Mouse (Mus musculus): Measurements from ENCODE around the gene Lsamp.

DNA sequence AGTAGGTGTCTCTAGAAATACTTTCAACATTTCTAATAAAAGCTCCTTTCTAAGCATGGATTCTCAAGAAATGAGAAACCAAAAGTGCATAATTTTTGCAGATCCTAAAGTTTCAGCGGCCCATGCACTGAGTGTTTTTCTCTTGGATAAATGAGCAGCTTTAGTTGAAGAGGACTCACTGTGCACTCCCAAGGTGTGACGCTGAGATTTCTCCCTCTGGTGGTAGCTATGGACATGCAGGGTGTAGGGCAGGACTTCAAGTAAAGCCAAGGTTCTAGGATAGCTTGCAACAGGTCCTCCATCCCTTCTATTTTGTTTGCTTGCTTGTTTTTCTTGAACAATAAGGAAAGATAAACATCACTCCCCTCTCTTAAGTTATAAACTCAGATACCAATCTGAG, 1558.5 kb downstream of the Lsamp start:
- no peak for TF ChIP-seq UBTF (IDR thresholded peaks at IDR 0.05; ENCODE audit: low read depth, low read length)
- TF ChIP-seq NELFE (IDR thresholded peaks at IDR 0.05; ENCODE audit: low read depth, low read length), result no peak
- TF ChIP-seq USF1 (IDR thresholded peaks at IDR 0.05; ENCODE audit: low read depth, low read length), result no peak
- no peak for TF ChIP-seq POLR2A (IDR thresholded peaks at IDR 0.05; ENCODE audit: low read depth, low read length)
- TF ChIP-seq CTCF (conservative IDR thresholded peaks at IDR 0.05 in 1 of 2, IDR thresholded peaks at IDR 0.05 in 1 of 2; ENCODE audit: low read depth in 2 of 2, low read length in 2 of 2), result no peak
- TF ChIP-seq RAD21 (IDR thresholded peaks at IDR 0.05; ENCODE audit: low read depth, low read length), result no peak
- TF ChIP-seq MAFK (IDR thresholded peaks at IDR 0.05; ENCODE audit: insufficient replicate concordance, low read length), result no peak
- TF ChIP-seq TBP (conservative IDR thresholded peaks at IDR 0.05; ENCODE audit: low read depth, low read length), result no peak
- TF ChIP-seq TCF12 (IDR thresholded peaks at IDR 0.05; ENCODE audit: low read depth, low read length), result no peak
- TF ChIP-seq GABPA (IDR thresholded peaks at IDR 0.05; ENCODE audit: insufficient replicate concordance, low read depth, low read length), result no peak
- TF ChIP-seq SIN3A (IDR thresholded peaks at IDR 0.05; ENCODE audit: low read length), result no peak
